Mouse (Mus musculus) C2C12 (cell line): ENCODE measurements at regions not wholly inside any gene's neighbourhood (a gene's known extent, or its start where the extent isn't known, plus 50 kb on each side); places are given as distances from the start of the nearest gene placed in this dataset.

ENCODE experiments used
- CTCF ChIP-seq: IDR thresholded peaks from one replicate; pipeline ENCODE4 v1.5.1; 2011; ENCODE audit not compliant: control insufficient read depth, insufficient read depth, insufficient read length
- MAX ChIP-seq: IDR thresholded peaks from one replicate; pipeline ENCODE4 v1.6.1; 2011; ENCODE audit warnings: mild to moderate bottlenecking, control low read depth

DNA sequence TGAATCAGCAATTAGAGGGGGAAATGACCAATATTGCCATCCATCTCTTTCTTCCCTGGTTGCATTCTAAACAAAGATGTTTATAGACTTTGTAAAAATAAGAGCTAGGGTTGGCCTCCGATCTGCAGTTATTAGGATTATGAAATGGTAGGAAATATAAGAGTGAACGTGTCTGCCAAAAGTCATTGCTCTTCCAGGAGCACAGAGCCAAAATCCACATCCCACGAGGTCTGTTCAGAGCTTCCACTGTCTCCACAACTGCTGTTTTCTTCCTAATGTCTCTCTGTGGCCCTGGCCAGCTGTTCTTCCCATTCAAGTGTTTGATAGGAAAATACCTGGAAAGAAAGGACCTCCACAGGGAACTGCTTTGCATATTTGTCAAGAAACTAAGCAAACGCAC is 230.2 kb upstream of the Mon1b start:
- TF ChIP-seq CTCF: no peak
- TF ChIP-seq MAX: no peak
